Mouse (Mus musculus) forebrain, embryonic 11.5 days (tissue): Measurements from ENCODE around the gene Gpr137. TPM values are rescaled to one million over a fixed set of nuclear protein-coding genes. Genes with fewer than 3 reads are reported as not detected.
"Not testable (repeated sequence)": the region's sequence is repeated elsewhere in the genome, so short reads cannot be mapped to it uniquely, and the experiment has no call there.

Source experiments
- ATAC-seq: fragments of 200-750 bp; cut with Nextera tagmentation; replicated peaks from 2 replicates; pipeline ENCODE4 v1.8.0; 2017; ENCODE audit warnings: moderate TSS enrichment; ENCODE audit not compliant: low FRiP score
- DNase-seq: peaks from one replicate; pipeline ENCODE4 v3.0.0-alpha.2; 2017; ENCODE audit warnings: low spot score
- H3K27ac ChIP-seq: fragments of 300-500 bp; sonication (generic); 2 replicates; pipeline ENCODE4 v1.5.1; 2014; ENCODE audit warnings: low read depth, low read length
- H3K27me3 ChIP-seq: fragments of 300-500 bp; sonication (generic); 2 replicates; pipeline ENCODE4 v1.6.1; 2014; ENCODE audit warnings: mild to moderate bottlenecking, low read length, mixed read lengths; ENCODE audit not compliant: control insufficient read depth, insufficient read depth
- H3K36me3 ChIP-seq: fragments of 300-500 bp; sonication (generic); 2 replicates; pipeline ENCODE4 v1.6.1; 2014; ENCODE audit warnings: mild to moderate bottlenecking, low read length, moderate library complexity, mixed read lengths; ENCODE audit not compliant: control insufficient read depth, insufficient read depth
- H3K4me1 ChIP-seq: fragments of 300-500 bp; sonication (generic); replicated peaks from 2 replicates; pipeline ENCODE4 v1.6.1; 2014; ENCODE audit warnings: low read length, mixed read lengths; ENCODE audit not compliant: control insufficient read depth, insufficient read depth
- H3K4me2 ChIP-seq: fragments of 300-500 bp; sonication (generic); 2 replicates; pipeline ENCODE4 v1.6.1; 2014; ENCODE audit warnings: low read depth, mild to moderate bottlenecking, low read length, moderate library complexity, mixed read lengths; ENCODE audit not compliant: severe bottlenecking
- H3K4me3 ChIP-seq: fragments of 300-500 bp; sonication (generic); 2 replicates; pipeline ENCODE4 v1.5.1; 2014; ENCODE audit warnings: low read depth, low read length
- H3K9ac ChIP-seq: fragments of 300-500 bp; sonication (generic); 2 replicates; pipeline ENCODE4 v1.6.1; 2014; ENCODE audit warnings: low read length
- H3K9me3 ChIP-seq: fragments of 300-500 bp; sonication (generic); 2 replicates; pipeline ENCODE4 v1.6.1; 2016; ENCODE audit warnings: low read length, mixed read lengths; ENCODE audit not compliant: control insufficient read depth
- WGBS: fragments of 180-500 bp; shearing (Covaris S2); extraction: QIAGEN DNeasy Blood & Tissue Kit; methylation state at CpG from one replicate; pipeline ENCODE4 v1.1.7; 2014; 5-methylcytosine and 5-hydroxymethylcytosine counted together
- polyA plus RNA-seq: library from polyadenylated mRNA; unstranded; fragments of >200 nt; fragmentation: Nextera tagmentation; extraction: Ambion mirVana; gene quantifications from 2 replicates; pipeline ENCODE4 v1.2.1, GENCODE M21; 2014

The Gpr137 gene
- 32.7 and 34.3 TPM in 2 replicates for polyA plus RNA-seq

- Histone ChIP-seq H3K27ac (peak within 1 kb of the TSS; percentile 91), H3K4me1 (peaks cover 15% of the 10 kb centered on the region), H3K4me3 (peak within 1 kb of the TSS; percentile 65), H3K27me3 (no peaks in the 10 kb centered on the region), H3K9ac (peak within 1 kb of the TSS; percentile 91), H3K4me2 (peak within 1 kb of the TSS; percentile 97), H3K36me3 (no peaks in the 10 kb centered on the region), H3K9me3 (no peaks in the 10 kb centered on the region)
- ATAC-seq (peak; percentile 86), DNase-seq (peak; percentile 93)
- WGBS, result under 1% methylated on average over 27 of the region's 27 CpGs
These were observed at the start of gene Gpr137 for GRCm38 (mm10) chr19:6942249-6942691. TSS of gene Gpr137 (minus strand) at chr19:6942480.

DNA sequence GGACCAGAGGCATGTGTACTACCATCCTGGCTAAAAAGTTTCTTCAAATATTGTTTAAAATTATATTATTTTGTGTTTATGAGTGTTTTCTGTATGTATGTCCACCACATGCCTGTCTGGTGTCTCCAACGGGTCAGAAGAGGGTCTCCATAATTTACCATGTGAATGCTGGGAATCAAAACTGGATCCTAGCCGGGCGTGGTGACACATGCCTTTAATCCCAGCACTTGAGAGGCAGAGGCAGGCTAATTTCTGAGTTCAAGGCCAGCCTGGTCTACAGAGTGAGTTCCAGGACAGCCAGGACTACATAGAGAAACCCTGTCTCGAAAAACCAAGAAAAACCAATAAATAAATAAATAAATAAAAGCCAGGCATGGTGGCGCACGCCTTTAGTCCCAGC, 48.9 kb upstream of the Gpr137 start:
- ATAC-seq, H3K4me3 ChIP-seq, H3K36me3 ChIP-seq, H3K27me3 ChIP-seq, H3K9me3 ChIP-seq, H3K27ac ChIP-seq, H3K4me2 ChIP-seq, H3K9ac ChIP-seq, DNase-seq: not testable (repeated sequence)
- peaks cover 25% of the 10 kb centered on the region for H3K4me1 ChIP-seq
- WGBS, result 91% methylated on average over 6 of the region's 6 CpGs

DNA sequence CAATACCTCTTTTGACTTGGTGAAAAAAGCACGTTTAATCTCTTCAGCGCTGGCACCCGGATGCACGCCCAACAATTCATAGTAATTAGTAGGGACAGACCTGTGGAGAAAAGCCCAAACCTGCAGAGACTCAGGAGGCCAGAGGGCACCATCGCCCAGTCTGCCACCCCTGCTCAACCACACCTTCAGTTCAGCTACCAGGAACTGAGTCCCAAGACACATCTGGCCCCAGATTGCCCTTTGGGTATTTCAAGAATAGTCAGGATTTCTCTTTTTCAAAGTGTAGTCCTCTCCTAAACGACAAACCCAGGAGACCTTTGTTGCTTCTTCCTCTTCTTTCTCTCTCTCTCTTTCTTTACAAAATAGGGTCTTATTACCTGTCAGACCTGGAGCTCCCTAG, 48.4 kb upstream of the Gpr137 start:
- 87% methylated on average over 6 of the region's 6 CpGs for WGBS
- no peaks in the 10 kb centered on the region for H3K9me3 ChIP-seq

DNA sequence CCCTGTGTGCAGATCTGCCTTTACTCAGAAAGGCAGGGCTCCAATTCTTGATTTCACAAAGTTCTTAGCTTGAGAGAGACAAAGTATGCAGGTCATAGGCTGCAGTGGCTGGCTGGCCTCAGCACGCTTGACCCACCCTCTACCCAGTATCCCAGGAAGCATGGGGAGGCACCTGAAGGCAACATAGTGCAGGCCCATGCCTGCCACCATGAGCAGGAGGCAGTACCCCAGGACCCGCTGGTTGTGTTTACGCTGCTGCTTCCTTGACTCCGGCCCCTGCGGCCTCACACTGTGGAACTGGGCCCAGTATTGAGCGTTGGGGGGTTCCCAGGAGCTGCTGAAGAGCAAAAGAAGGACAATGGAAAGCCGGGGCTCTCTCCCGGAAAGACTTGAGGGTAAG, 47.0 kb upstream of the Gpr137 start:
- H3K9me3 ChIP-seq, result no peaks in the 10 kb centered on the region
- H3K27ac ChIP-seq, result no peak overlapping the region
- H3K4me3 ChIP-seq, result no peak overlapping the region
- peaks cover 16% of the 10 kb centered on the region for H3K4me1 ChIP-seq
- DNase-seq (no peak), ATAC-seq (no peak)
- no peaks in the 10 kb centered on the region for H3K27me3 ChIP-seq
- 83% methylated on average over 8 of the region's 8 CpGs for WGBS
- no peak overlapping the region for H3K9ac ChIP-seq
- H3K36me3 ChIP-seq, result peaks cover 3% of the 10 kb centered on the region; the same call in 1 of the 2 replicates
- no peak overlapping the region for H3K4me2 ChIP-seq

More for the DNA sequence above, 48.4 kb upstream of the Gpr137 start:
- Histone ChIP-seq H3K4me3 (no peak overlapping the region), H3K36me3 (no peaks in the 10 kb centered on the region), H3K27me3 (no peaks in the 10 kb centered on the region), H3K27ac (no peak overlapping the region), H3K4me2 (no peak overlapping the region), H3K9ac (no peak overlapping the region), H3K4me1 (peaks cover 24% of the 10 kb centered on the region)
- ATAC-seq (no peak), DNase-seq (no peak)

- H3K4me1 ChIP-seq, result peaks cover 12% of the 10 kb centered on the region
- H3K36me3 ChIP-seq, result peaks cover 3% of the 10 kb centered on the region; the same call in 1 of the 2 replicates
- H3K4me2 ChIP-seq, result peak overlapping the region; percentile 96
- whole genome bisulfite sequencing, result 8% methylated on average over 8 of the region's 8 CpGs
- H3K9ac ChIP-seq, result peak overlapping the region; percentile 89
- DNase-seq, result no peak
- H3K9me3 ChIP-seq, result no peaks in the 10 kb centered on the region
- peak overlapping the region; percentile 87 for H3K4me3 ChIP-seq
- ATAC-seq, result peak; percentile 4; the same call in 1 of the 2 replicates
- 0 out of 2 replicates have a peak overlapping the region, but pooled peaks have one; percentile 12 for H3K27ac ChIP-seq
- H3K27me3 ChIP-seq, result no peaks in the 10 kb centered on the region
These were observed 45.6 kb upstream of the Gpr137 start for GRCm38 (mm10) chr19:6987904-6988285.

DNA sequence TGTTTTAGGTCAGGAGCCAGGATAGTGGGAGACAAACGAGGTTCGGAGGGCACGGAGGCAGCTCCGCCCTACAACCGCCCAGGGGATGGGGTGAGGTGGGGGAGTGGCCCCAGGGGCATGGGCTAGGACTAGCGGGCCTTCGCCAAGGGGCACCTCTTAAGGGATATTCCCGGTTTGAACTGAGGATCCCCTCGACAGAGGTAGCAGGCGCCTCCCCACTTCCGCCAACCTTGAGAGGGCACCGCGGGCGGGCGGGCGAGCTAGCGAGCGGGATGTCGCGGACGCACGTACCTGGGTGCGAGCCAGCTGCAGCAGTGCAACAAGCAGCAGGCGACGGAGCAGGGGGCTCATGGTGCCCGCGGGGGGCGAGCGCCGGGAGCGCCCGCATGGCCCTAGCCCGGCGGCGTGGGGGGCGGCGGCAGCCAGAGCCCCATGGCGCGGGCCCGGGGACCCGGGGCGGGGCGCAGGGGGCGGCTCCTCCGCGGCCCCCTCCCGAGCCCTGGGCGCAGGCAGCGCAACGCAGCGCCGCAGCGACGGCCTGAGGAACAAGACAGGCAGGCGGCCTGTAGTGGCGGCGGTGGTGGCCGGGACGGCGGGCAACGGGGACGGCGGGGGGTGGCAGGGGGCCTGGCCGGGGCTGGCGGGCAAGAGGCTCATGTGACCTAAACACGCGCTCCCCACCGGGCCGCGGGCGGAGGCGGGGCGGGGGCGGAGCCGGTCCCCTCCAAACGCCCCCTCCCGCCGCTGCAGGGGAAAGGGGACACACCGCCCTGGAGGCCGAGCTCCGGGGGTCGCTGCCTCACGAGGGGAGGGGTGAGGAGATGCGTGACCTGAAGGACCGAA, 45.0 kb upstream of the Gpr137 start, which contains the start of gene Vegfb:
Vegfb (minus strand) TSS at position 591 of the 843 bp plus-strand sequence.
- Histone ChIP-seq H3K4me3 (peak within 1 kb of the TSS; percentile 87), H3K27me3 (no peaks in the 10 kb centered on the region), H3K27ac (peak within 1 kb of the TSS; percentile 72), H3K36me3 (peaks cover 3% of the 10 kb centered on the region; the same call in 1 of the 2 replicates), H3K9ac (peak within 1 kb of the TSS; percentile 89), H3K4me1 (peaks cover 10% of the 10 kb centered on the region), H3K9me3 (no peaks in the 10 kb centered on the region), H3K4me2 (peak within 1 kb of the TSS; percentile 96)
- ATAC-seq (peak; percentile 60), DNase-seq (peak; percentile 84)
- WGBS, result 1% methylated on average over 75 of the region's 85 CpGs

DNA sequence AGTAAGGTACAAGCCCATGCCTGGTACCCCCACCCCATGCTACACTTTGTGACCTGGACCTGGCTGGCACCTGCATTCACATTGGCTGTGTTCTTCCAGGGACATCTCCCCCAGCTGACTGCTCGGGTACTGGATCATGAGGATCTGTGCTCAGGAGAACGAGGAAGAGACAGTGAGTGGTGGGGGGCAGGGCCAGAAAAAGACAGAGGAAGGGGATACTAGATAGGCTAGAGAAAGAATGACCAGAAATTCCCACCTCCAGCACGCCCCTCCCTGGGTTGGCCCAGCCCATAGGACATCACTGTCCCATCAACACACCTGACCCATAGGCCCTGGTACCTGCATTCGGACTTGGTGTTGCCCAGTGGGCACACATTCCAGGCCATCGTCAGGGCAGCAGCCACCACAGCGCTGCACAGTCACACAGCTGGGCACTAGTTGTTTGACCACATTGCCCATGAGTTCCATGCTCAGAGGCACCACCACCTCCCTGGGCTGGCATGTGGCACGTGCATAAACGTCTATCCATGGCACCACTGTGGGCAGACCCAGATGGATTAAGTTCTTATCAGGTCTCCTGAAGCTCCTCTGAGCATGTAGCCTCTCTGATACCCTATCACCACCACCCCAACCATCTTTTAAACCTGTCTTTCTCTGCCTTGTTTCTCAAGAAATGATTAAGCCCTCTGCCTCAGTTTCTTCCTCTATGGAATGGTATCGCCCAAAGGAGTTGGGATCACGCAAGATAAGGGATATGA, 43.9 kb upstream of the Gpr137 start:
- peaks cover 3% of the 10 kb centered on the region; the same call in 1 of the 2 replicates for H3K36me3 ChIP-seq
- H3K9ac ChIP-seq, result peak overlapping the region; percentile 89
- peaks cover 10% of the 10 kb centered on the region for H3K4me1 ChIP-seq
- H3K4me3 ChIP-seq, result peak overlapping the region; percentile 87
- H3K4me2 ChIP-seq, result peak overlapping the region; percentile 96
- no peaks in the 10 kb centered on the region for H3K27me3 ChIP-seq
- ATAC-seq (no peak), DNase-seq (no peak)
- H3K27ac ChIP-seq, result no peak overlapping the region
- 82% methylated on average over 10 of the region's 10 CpGs for WGBS
- no peaks in the 10 kb centered on the region for H3K9me3 ChIP-seq

GRCm38 (mm10) chr19:6985300-6985699, 43.0 kb upstream of the Gpr137 start:
- no peaks in the 10 kb centered on the region for H3K9me3 ChIP-seq
- WGBS, result 86% methylated on average over 19 of the region's 19 CpGs
- peaks cover 10% of the 10 kb centered on the region for H3K4me1 ChIP-seq
- H3K4me3 ChIP-seq, result no peak overlapping the region
- ATAC-seq (no peak), DNase-seq (no peak)
- H3K27ac ChIP-seq, result no peak overlapping the region
- no peaks in the 10 kb centered on the region for H3K27me3 ChIP-seq
- H3K9ac ChIP-seq, result no peak overlapping the region
- peaks cover 3% of the 10 kb centered on the region; the same call in 1 of the 2 replicates for H3K36me3 ChIP-seq
- H3K4me2 ChIP-seq, result no peak overlapping the region
